Mouse (Mus musculus) stomach, postnatal 0 days (tissue): Measurements from ENCODE around the gene Uqcrq. TPM values are rescaled to one million over a fixed set of nuclear protein-coding genes. Genes with fewer than 3 reads are reported as not detected.

Experiments used
- ATAC-seq: fragments of 200-750 bp; cut with Nextera tagmentation; 2 replicates; pipeline ENCODE4 v1.8.0; 2017; ENCODE audit not compliant: low FRiP score, low TSS enrichment
- DNase-seq: peaks from one replicate; pipeline ENCODE4 v3.0.0-alpha.2; 2016; ENCODE audit warnings: low spot score
- H3K27ac ChIP-seq: fragments of 300-500 bp; sonication (generic); replicated peaks from 2 replicates; pipeline ENCODE4 v1.5.1; 2014; ENCODE audit warnings: mild to moderate bottlenecking, control low read depth
- H3K27me3 ChIP-seq: fragments of 300-500 bp; sonication (generic); 2 replicates; pipeline ENCODE4 v1.6.1; 2014; ENCODE audit warnings: low read length; ENCODE audit not compliant: control insufficient read depth, insufficient read depth
- H3K36me3 ChIP-seq: fragments of 300-500 bp; sonication (generic); 2 replicates; pipeline ENCODE4 v1.6.1; 2014; ENCODE audit warnings: low read length, mixed read lengths; ENCODE audit not compliant: control insufficient read depth, insufficient read depth
- H3K4me1 ChIP-seq: fragments of 300-500 bp; sonication (generic); replicated peaks from 2 replicates; pipeline ENCODE4 v1.6.1; 2014; ENCODE audit warnings: antibody characterized with exemption; ENCODE audit not compliant: control insufficient read depth, insufficient read depth
- H3K4me2 ChIP-seq: fragments of 300-500 bp; sonication (generic); replicated peaks from 2 replicates; pipeline ENCODE4 v1.6.1; 2014; ENCODE audit warnings: low read depth, mild to moderate bottlenecking, control low read depth, moderate library complexity
- H3K4me3 ChIP-seq: fragments of 300-500 bp; sonication (generic); 2 replicates; pipeline ENCODE4 v1.5.1; 2014; ENCODE audit warnings: low read depth, low read length, control low read depth
- H3K9ac ChIP-seq: fragments of 300-500 bp; sonication (generic); 2 replicates; pipeline ENCODE4 v1.6.1; 2014; ENCODE audit warnings: mild to moderate bottlenecking, low read length, control low read depth, mixed read lengths
- H3K9me3 ChIP-seq: fragments of 300-500 bp; sonication (generic); 2 replicates; pipeline ENCODE4 v1.6.1; 2016; ENCODE audit warnings: low read length; ENCODE audit not compliant: control insufficient read depth
- CTCF ChIP-seq: IDR thresholded peaks from 2 replicates; pipeline ENCODE4 v1.5.1; 2016; ENCODE audit warnings: antibody characterized with exemption, low read depth, mild to moderate bottlenecking, moderate library complexity
- EP300 ChIP-seq: optimal IDR thresholded peaks from 2 replicates; pipeline ENCODE3; 2016; ENCODE audit warnings: antibody characterized with exemption
- WGBS: fragments of 180-500 bp; shearing (Covaris S2); extraction: QIAGEN DNeasy Blood & Tissue Kit; methylation state at CpG from one replicate; pipeline ENCODE4 v1.1.7; 2014; 5-methylcytosine and 5-hydroxymethylcytosine counted together
- polyA plus RNA-seq: library from polyadenylated mRNA; unstranded; fragments of >200 nt; fragmentation: Nextera tagmentation; extraction: Ambion mirVana; gene quantifications from 2 replicates; pipeline ENCODE4 v1.2.1, GENCODE M21; 2015

Uqcrq gene
- polyA plus RNA-seq, 1 experiment from 2014 or later: 973 TPM

DNA sequence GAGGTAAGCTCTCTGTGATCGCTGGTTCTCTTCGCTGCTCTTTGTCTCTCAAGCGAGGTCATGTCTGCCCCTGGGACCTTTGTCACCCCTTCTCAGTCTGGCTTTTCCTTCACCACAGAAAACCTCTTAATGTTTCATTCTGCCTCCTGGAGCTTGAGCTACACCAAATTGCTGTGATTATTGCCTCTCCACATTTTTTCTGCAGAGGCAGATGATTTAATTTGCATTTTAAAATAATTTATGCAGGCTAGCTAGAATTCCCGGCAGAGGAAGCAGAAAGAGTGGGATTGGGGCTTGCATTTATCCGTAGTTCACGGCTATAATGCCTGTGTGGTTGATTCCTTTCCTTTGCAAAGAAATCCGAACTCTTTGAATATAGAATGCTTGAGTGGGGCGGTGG is 45.0 kb upstream of the Uqcrq start:
- Histone ChIP-seq H3K9me3 (no peaks in the 10 kb centered on the region), H3K27me3 (peaks cover 17% of the 10 kb centered on the region), H3K9ac (no peak overlapping the region), H3K4me2 (no peak overlapping the region), H3K4me3 (no peak overlapping the region), H3K4me1 (no peaks in the 10 kb centered on the region), H3K27ac (no peak overlapping the region), H3K36me3 (no peaks in the 10 kb centered on the region)
- DNase-seq: no peak
- WGBS: 29% methylated on average over 8 of the region's 8 CpGs
- no peak for ATAC-seq
- TF ChIP-seq EP300 (no peak), CTCF (no peak)

DNA sequence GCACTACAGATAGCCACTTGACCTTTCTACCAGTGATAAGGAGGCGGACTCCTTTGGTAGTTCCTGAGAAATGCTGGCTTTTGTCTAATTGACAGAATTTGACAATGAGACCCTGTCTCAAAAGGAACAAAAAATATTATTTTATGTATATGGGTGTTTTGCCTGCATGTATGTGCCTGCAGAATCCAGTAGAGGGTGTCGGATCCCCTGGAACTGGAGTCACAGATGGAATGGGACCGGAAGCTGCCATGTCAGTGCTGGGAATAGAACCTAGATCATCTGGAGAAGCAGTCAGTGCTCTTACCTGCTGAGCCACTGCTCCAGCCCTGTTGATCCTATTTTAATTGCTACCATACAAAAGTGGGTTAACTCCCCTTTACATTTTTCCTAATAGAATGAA is 42.1 kb upstream of the Uqcrq start:
- Histone ChIP-seq H3K9ac (no peak overlapping the region), H3K9me3 (no peaks in the 10 kb centered on the region), H3K36me3 (no peaks in the 10 kb centered on the region), H3K27ac (no peak overlapping the region), H3K4me2 (no peak overlapping the region), H3K27me3 (peaks cover 6% of the 10 kb centered on the region; the same call in 1 of the 2 replicates), H3K4me3 (no peak overlapping the region), H3K4me1 (no peaks in the 10 kb centered on the region)
- DNase-seq (no peak), ATAC-seq (no peak)
- WGBS: 78% methylated on average over 3 of the region's 3 CpGs
- TF ChIP-seq EP300 (no peak), CTCF (peak; percentile 55)

DNA sequence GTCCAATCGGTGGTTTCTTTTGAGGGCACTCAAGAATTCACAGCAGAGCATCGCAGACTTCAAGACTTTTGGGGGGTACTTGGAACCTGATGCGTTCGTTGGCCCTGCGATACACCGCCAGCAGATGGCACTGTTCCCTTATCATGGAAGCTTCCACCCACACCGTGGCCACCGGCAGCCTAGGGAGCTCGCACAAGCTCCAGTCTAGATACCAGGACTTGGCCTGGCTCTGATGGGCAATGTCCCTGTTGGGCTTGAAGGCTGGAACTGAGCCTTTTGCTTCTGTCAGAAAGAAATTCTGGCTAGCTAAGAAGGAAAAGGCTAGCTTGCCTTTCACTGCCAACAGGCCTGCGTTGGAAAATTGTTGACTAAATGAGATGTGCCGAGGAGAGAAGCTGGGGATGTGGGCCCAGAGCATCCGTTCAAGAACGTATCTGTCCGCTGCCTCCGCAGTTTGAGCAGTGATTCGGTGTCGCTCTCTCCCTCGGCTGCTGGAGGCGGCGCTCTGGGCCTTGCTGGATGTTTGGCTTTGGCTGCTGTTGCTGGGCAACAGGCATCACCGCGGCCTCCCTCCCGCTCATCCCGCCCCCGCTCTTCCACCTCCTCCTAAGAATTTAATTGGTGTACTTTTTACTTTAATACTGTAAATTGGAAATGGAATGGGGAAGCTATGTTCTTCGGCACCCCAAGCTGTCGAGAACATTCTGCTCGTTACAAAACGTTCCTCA is 39.5 kb upstream of the Uqcrq start, which contains the start of gene Gm9837:
Gene Gm9837, minus strand, starts transcription at position 512 of the 728 bp plus-strand sequence.
- peaks cover 9% of the 10 kb centered on the region for H3K27me3 ChIP-seq
- H3K36me3 ChIP-seq: no peaks in the 10 kb centered on the region
- no peaks in the 10 kb centered on the region for H3K9me3 ChIP-seq
- H3K4me2 ChIP-seq: peak within 1 kb of the TSS; percentile 52
- 3% methylated on average over 29 of the region's 29 CpGs for WGBS
- DNase-seq: peak; percentile 89
- H3K9ac ChIP-seq: no peak within 1 kb of the TSS
- no peak within 1 kb of the TSS for H3K27ac ChIP-seq
- H3K4me1 ChIP-seq: no peaks in the 10 kb centered on the region
- TF ChIP-seq CTCF (peak; percentile 97), EP300 (no peak)
- H3K4me3 ChIP-seq: peak within 1 kb of the TSS; percentile 14
- ATAC-seq: peak; percentile 76

DNA sequence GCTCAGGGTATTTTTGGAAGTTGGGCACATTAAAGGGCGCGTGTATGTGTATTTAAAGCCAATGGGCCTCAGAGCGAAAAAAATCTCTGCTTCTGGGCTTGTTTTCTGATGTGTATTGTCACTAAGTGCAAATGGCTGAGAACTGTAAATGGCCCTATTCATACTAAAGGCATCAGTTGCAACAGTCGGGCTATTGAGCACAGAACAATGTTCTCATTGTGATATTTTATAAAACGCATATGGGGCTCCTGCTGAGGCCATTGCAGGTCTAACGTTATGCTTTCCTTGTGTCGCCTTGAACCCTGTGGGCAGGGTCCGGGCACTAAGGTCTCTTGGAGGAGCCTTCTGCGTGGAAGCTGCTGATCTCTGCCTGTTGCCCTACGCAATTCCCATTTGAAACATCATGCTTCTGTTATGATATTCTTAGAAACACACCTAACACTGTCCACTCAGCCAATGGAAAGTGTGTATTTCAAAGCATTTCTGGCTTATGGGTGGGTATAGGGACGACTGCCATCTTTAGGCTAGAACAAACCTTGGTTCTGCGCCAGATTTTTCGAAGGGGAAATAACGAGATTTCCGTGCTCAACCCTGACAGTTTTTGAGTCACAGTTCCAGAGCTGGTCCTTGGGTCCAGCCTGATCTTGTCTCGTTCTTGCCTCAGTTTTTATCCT is 38.8 kb upstream of the Uqcrq start:
- Histone ChIP-seq H3K4me1 (no peaks in the 10 kb centered on the region), H3K27me3 (peaks cover 7% of the 10 kb centered on the region), H3K27ac (no peak overlapping the region), H3K9ac (no peak overlapping the region), H3K9me3 (no peaks in the 10 kb centered on the region), H3K4me3 (no peak overlapping the region), H3K36me3 (no peaks in the 10 kb centered on the region), H3K4me2 (peak overlapping the region; percentile 52; the same call in 1 of the 2 replicates)
- WGBS: 40% methylated on average over 16 of the region's 16 CpGs
- TF ChIP-seq CTCF (no peak), EP300 (no peak)
- no peak for ATAC-seq
- no peak for DNase-seq

DNA sequence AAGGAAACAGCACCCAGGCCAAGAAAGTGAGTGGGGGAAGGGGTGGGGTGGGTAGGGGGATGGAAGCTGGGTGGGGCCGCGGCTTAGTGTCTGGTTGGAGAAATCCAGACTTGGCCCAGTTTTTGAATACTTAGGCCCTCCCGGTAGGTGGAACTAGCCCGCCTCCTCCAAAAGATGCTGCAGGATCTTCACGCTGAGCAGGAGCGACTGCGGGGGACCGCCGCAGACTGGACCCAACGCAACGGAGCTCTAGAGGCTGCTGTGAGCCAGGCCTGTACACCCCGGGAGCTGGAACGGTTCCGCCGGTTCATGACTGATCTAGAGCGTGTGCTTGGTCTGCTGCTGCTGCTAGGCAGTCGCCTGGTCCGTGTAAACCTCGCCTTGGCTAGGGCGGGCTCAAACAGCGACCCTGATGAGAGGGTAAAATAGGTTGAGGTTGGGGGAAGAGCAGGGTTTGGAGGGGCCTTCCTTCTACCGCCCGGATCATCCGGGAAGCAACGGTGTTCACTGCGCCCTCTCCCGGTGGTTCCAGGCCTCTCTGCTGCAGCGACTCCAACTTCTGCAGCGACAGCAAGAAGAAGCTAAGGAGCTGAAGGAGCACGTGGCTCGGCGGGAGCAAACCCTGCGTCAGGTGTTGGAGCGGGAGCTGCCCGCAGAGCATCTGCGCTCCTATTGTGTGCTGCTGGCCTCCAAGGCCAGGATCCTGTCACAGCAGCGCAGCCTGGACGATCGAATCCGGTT is 35.8 kb upstream of the Uqcrq start:
- ATAC-seq: peak; percentile 36
- Histone ChIP-seq H3K36me3 (no peaks in the 10 kb centered on the region), H3K4me3 (peak overlapping the region; percentile 32), H3K4me2 (peak overlapping the region; percentile 58), H3K4me1 (no peaks in the 10 kb centered on the region), H3K27me3 (peaks cover 14% of the 10 kb centered on the region), H3K9me3 (no peaks in the 10 kb centered on the region), H3K27ac (no peak overlapping the region), H3K9ac (peak overlapping the region; percentile 53)
- 6% methylated on average over 40 of the region's 40 CpGs for WGBS
- TF ChIP-seq CTCF (peak; percentile 89), EP300 (no peak)
- DNase-seq: peak; percentile 84
